9 mouse cellular contexts compared by ENCODE assay signal in genomic region chr4:130168280-130169183, GRCm38 (mm10). TPM values are rescaled to one million over a fixed set of nuclear protein-coding genes. Genes with fewer than 3 reads are reported as not detected.
A peak's percentile ranks its signal among the peaks of the same experiment; 100 is the strongest.
DNase-seq lines count a peak whose midpoint lies in the region; ATAC-seq and TF ChIP-seq lines count a peak whose summit lies in the region.
"Had no signal": no experiment of that assay in that cellular context is flagged by ENCODE, and none has a peak within 500 bp of the region (broad histone marks: within the 10 kb centered on the region; RNA-seq: fewer than 3 reads in every experiment).

No protein-coding gene starts in this region.

- no peaks in the 10 kb centered on the region for H3K79me2 ChIP-seq in heart, adult 2 months (replicated peaks; ENCODE audit: control insufficient read depth, insufficient read depth, low read length)

- peak; percentile 55 for TF ChIP-seq POLR2A in heart, adult 2 months (IDR thresholded peaks at IDR 0.05; ENCODE audit: insufficient read depth, low read depth, low read length)

- no peak overlapping the region for H3K4me3 ChIP-seq in forebrain, embryonic 10.5 days
- H3K4me3 ChIP-seq in forebrain, embryonic 12.5 days (replicated peaks) = no peak overlapping the region
- H3K4me3 ChIP-seq in heart, adult 2 months = peak overlapping the region; percentile 15; the same call in 1 of the 2 replicates
- peak overlapping the region; percentile 16; the same call in 1 of the 2 replicates for H3K4me3 ChIP-seq in intestine, embryonic 16.5 days (ENCODE audit: low read length)
- no peak overlapping the region for H3K4me3 ChIP-seq in liver, embryonic 15.5 days (replicated peaks)
- H3K4me3 ChIP-seq: erythroblast, embryonic 14.5 days had no signal

- no peak for ATAC-seq in forebrain, embryonic 12.5 days (ENCODE audit: low FRiP score)
- ATAC-seq in intestine, embryonic 16.5 days = peak; percentile 75
- ATAC-seq in liver, embryonic 15.5 days (ENCODE audit: insufficient read depth) = peak; percentile 28; the same call in 1 of the 2 replicates
- no peak for ATAC-seq in CD4-positive, CD25-positive, alpha-beta regulatory T cell, adult 4 months

- peak overlapping the region; percentile 36; the same call in 1 of the 2 replicates for H3K27ac ChIP-seq in forebrain, embryonic 10.5 days
- no peak overlapping the region for H3K27ac ChIP-seq in forebrain, embryonic 12.5 days
- H3K27ac ChIP-seq in heart, adult 2 months = peak overlapping the region; percentile 80
- H3K27ac ChIP-seq in intestine, embryonic 16.5 days (ENCODE audit: low read length) = peak overlapping the region; percentile 74
- no peak overlapping the region for H3K27ac ChIP-seq in liver, embryonic 15.5 days (replicated peaks)

- DNase-seq in forebrain, embryonic 10.5 days (ENCODE audit: extremely low spot score, low spot score) = no peak
- peak; percentile 93 for DNase-seq in adrenal gland, adult 8-10 months
- DNase-seq in heart, adult 2 months = peak; percentile 92 to 93
- peak; percentile 91 for DNase-seq in ovary, adult 18-20 months (ENCODE audit: low spot score)

- H3K27me3 ChIP-seq in forebrain, embryonic 10.5 days (ENCODE audit: poor library complexity, severe bottlenecking) = peaks cover 76% of the 10 kb centered on the region
- H3K27me3 ChIP-seq in forebrain, embryonic 12.5 days = peaks cover 43% of the 10 kb centered on the region
- H3K27me3 ChIP-seq in heart, adult 2 months (ENCODE audit: control insufficient read depth, insufficient read depth, low read length) = no peaks in the 10 kb centered on the region
- 0 out of 2 replicates have a peak, but pooled peaks cover under 1% of the 10 kb centered on the region for H3K27me3 ChIP-seq in intestine, embryonic 16.5 days (replicated peaks; ENCODE audit: control insufficient read depth, insufficient read depth, low read length)
- H3K27me3 ChIP-seq in liver, embryonic 15.5 days = peaks cover 66% of the 10 kb centered on the region

- 48% methylated on average over 16 of the region's 16 CpGs for WGBS in forebrain, embryonic 10.5 days
- WGBS in forebrain, embryonic 12.5 days = 41% methylated on average over 16 of the region's 16 CpGs
- 19% methylated on average over 16 of the region's 16 CpGs for WGBS in heart, adult 2 months
- whole genome bisulfite sequencing in intestine, embryonic 16.5 days = 34% methylated on average over 16 of the region's 16 CpGs
- 39% methylated on average over 16 of the region's 16 CpGs for WGBS in liver, embryonic 15.5 days (ENCODE audit: insufficient replicate concordance)

- peak; percentile 82 for TF ChIP-seq EP300 in heart, adult 2 months (IDR thresholded peaks at IDR 0.05; ENCODE audit: insufficient read depth, low read depth, low read length)

- H3K4me2 ChIP-seq in forebrain, embryonic 12.5 days = no peak overlapping the region; the same call in 1 of the 2 replicates
- H3K4me2 ChIP-seq in intestine, embryonic 16.5 days (ENCODE audit: low read depth, low read length) = peak overlapping the region; percentile 41
- peak overlapping the region; percentile 25 for H3K4me2 ChIP-seq in liver, embryonic 15.5 days

- peak; percentile 37 for TF ChIP-seq CTCF in heart, adult 2 months (IDR thresholded peaks at IDR 0.05)

- no peak overlapping the region for H3K9ac ChIP-seq in forebrain, embryonic 12.5 days
- H3K9ac ChIP-seq in heart, adult 2 months (ENCODE audit: low read depth, low read length) = peak overlapping the region; percentile 12; the same call in 1 of the 2 replicates
- peak overlapping the region; percentile 45 for H3K9ac ChIP-seq in intestine, embryonic 16.5 days (ENCODE audit: low read depth, low read length)
- H3K9ac ChIP-seq in liver, embryonic 15.5 days = no peak overlapping the region

- H3K4me1 ChIP-seq in forebrain, embryonic 10.5 days = peaks cover 56% of the 10 kb centered on the region
- peaks cover 16% of the 10 kb centered on the region for H3K4me1 ChIP-seq in forebrain, embryonic 12.5 days
- H3K4me1 ChIP-seq in heart, adult 2 months (ENCODE audit: control insufficient read depth, insufficient read depth, low read length) = peaks cover 36% of the 10 kb centered on the region
- peaks cover 69% of the 10 kb centered on the region for H3K4me1 ChIP-seq in intestine, embryonic 16.5 days (ENCODE audit: control insufficient read depth, insufficient read depth, low read length)
- H3K4me1 ChIP-seq in liver, embryonic 15.5 days (replicated peaks) = peaks cover 48% of the 10 kb centered on the region

- intact Hi-C loops in heart, adult 2 months (cut with DNase I) = no loop called here

- H3K36me3 ChIP-seq in forebrain, embryonic 10.5 days (replicated peaks) = no peaks in the 10 kb centered on the region
- H3K36me3 ChIP-seq in forebrain, embryonic 12.5 days (replicated peaks) = no peaks in the 10 kb centered on the region
- H3K36me3 ChIP-seq in heart, adult 2 months (ENCODE audit: control insufficient read depth, insufficient read depth, low read length) = peaks cover 5% of the 10 kb centered on the region
- H3K36me3 ChIP-seq in intestine, embryonic 16.5 days (ENCODE audit: control insufficient read depth, insufficient read depth, low read length) = peaks cover 3% of the 10 kb centered on the region; the same call in 1 of the 2 replicates
- peaks cover 48% of the 10 kb centered on the region for H3K36me3 ChIP-seq in liver, embryonic 15.5 days (replicated peaks)

- H3K9me3 ChIP-seq in forebrain, embryonic 10.5 days = no peaks in the 10 kb centered on the region
- no peaks in the 10 kb centered on the region for H3K9me3 ChIP-seq in forebrain, embryonic 12.5 days
- H3K9me3 ChIP-seq in intestine, embryonic 16.5 days (ENCODE audit: control insufficient read depth, low read length) = no peaks in the 10 kb centered on the region
- H3K9me3 ChIP-seq in liver, embryonic 15.5 days (replicated peaks) = no peaks in the 10 kb centered on the region

RNA-seq across cellular contexts. Expression of gene Tinagl1, which starts 6.4 kb away (rescaled TPM):
- 7.2 and 7.6 TPM in 2 replicates for polyA plus RNA-seq in forebrain, embryonic 10.5 days (2016; fragmentation: Nextera tagmentation; extraction: Ambion mirVana)
- polyA plus RNA-seq in forebrain, embryonic 12.5 days (2016; fragmentation: Nextera tagmentation; extraction: Ambion mirVana) = 4.1 and 4.6 TPM in 2 replicates
- total RNA-seq in adrenal gland, adult 8-10 months (2022) = 100 to 1,000 TPM in 2 of 4 experiments, 10 to 100 TPM in 2; 80.9 to 133 (median 107) TPM
- 10 to 100 TPM; 56.4 to 68.6 TPM for total RNA-seq in heart, adult 2 months (2021)
- 61.9 and 84.0 TPM in 2 replicates for polyA plus RNA-seq in heart, adult 2 months (2012; rRNA removed)
- 78.3 and 80.3 TPM in 2 replicates for polyA plus RNA-seq in intestine, embryonic 16.5 days (2015; fragmentation: Nextera tagmentation; extraction: Ambion mirVana)
- 41.1 and 47.6 TPM in 2 replicates for polyA plus RNA-seq in liver, embryonic 15.5 days (2015; fragmentation: Nextera tagmentation; extraction: Ambion mirVana)
- not detected for polyA plus RNA-seq in CD4-positive, CD25-positive, alpha-beta regulatory T cell, adult 4 months (2017; shearing (Covaris generic))

RNA-seq across cellular contexts. Expression of gene Hcrtr1, which starts 29.4 kb away (rescaled TPM):
- polyA plus RNA-seq in forebrain, embryonic 10.5 days (2016; fragmentation: Nextera tagmentation; extraction: Ambion mirVana) = 0.32 and 0.36 TPM in 2 replicates
- polyA plus RNA-seq in forebrain, embryonic 12.5 days (2016; fragmentation: Nextera tagmentation; extraction: Ambion mirVana) = 0.10 TPM in 1 of 2 replicates, not detected in the other
- 1 to 10 TPM in 2 of 4 experiments, under 1 TPM in 2; 0.49 to 1.9 (median 1.3) TPM for total RNA-seq in adrenal gland, adult 8-10 months (2022)
- total RNA-seq in heart, adult 2 months (2021) = not detected
- 0.23 and 0.27 TPM in 2 replicates for polyA plus RNA-seq in heart, adult 2 months (2012; rRNA removed)
- 0.22 and 0.34 TPM in 2 replicates for polyA plus RNA-seq in intestine, embryonic 16.5 days (2015; fragmentation: Nextera tagmentation; extraction: Ambion mirVana)
- polyA plus RNA-seq in liver, embryonic 15.5 days (2015; fragmentation: Nextera tagmentation; extraction: Ambion mirVana) = not detected in 2 replicates
- polyA plus RNA-seq in CD4-positive, CD25-positive, alpha-beta regulatory T cell, adult 4 months (2017; shearing (Covaris generic)) = not detected
- polyA plus RNA-seq: erythroblast, embryonic 14.5 days had no signal

RNA-seq across cellular contexts. Expression of gene Gm853, which starts 53.7 kb away (rescaled TPM):
- polyA plus RNA-seq in forebrain, embryonic 10.5 days (2016; fragmentation: Nextera tagmentation; extraction: Ambion mirVana) = not detected in 2 replicates
- not detected in 2 replicates for polyA plus RNA-seq in forebrain, embryonic 12.5 days (2016; fragmentation: Nextera tagmentation; extraction: Ambion mirVana)
- total RNA-seq in adrenal gland, adult 8-10 months (2022) = not detected
- not detected for total RNA-seq in heart, adult 2 months (2021)
- polyA plus RNA-seq in heart, adult 2 months (2012; rRNA removed) = not detected in 2 replicates
- not detected in 2 replicates for polyA plus RNA-seq in intestine, embryonic 16.5 days (2015; fragmentation: Nextera tagmentation; extraction: Ambion mirVana)
- polyA plus RNA-seq in liver, embryonic 15.5 days (2015; fragmentation: Nextera tagmentation; extraction: Ambion mirVana) = not detected in 2 replicates
- not detected for polyA plus RNA-seq in CD4-positive, CD25-positive, alpha-beta regulatory T cell, adult 4 months (2017; shearing (Covaris generic))
- polyA plus RNA-seq: erythroblast, embryonic 14.5 days had no signal

Comparison
In these comparisons a context has a peak if more than half of its experiments do, and no peak if none do; other contexts are left out.
1. H3K27ac ChIP-seq: peak in forebrain, embryonic 10.5 days (single experiment), heart, adult 2 months (single experiment) and intestine, embryonic 16.5 days (single experiment); none in forebrain, embryonic 12.5 days (single experiment) and liver, embryonic 15.5 days (single experiment).
2. H3K4me3 ChIP-seq: peak in heart, adult 2 months (single experiment) and intestine, embryonic 16.5 days (single experiment); none in forebrain, embryonic 10.5 days (single experiment), forebrain, embryonic 12.5 days (single experiment) and liver, embryonic 15.5 days (single experiment).
3. ATAC-seq: peak in intestine, embryonic 16.5 days (single experiment) and liver, embryonic 15.5 days (single experiment); none in forebrain, embryonic 12.5 days (single experiment) and CD4-positive, CD25-positive, alpha-beta regulatory T cell, adult 4 months (single experiment).
4. H3K9ac ChIP-seq: peak in heart, adult 2 months (single experiment) and intestine, embryonic 16.5 days (single experiment); none in forebrain, embryonic 12.5 days (single experiment) and liver, embryonic 15.5 days (single experiment).